In genomic region chr12:91418791-91419190, GRCm38 (mm10) we compare ENCODE assay signal across 8 mouse cellular contexts. TPM values are rescaled to one million over a fixed set of nuclear protein-coding genes. Genes with fewer than 3 reads are reported as not detected.
A peak's percentile ranks its signal among the peaks of the same experiment; 100 is the strongest.
DNase-seq lines count a peak whose midpoint lies in the region; ATAC-seq and TF ChIP-seq lines count a peak whose summit lies in the region.
"Had no signal": no experiment of that assay in that cellular context is flagged by ENCODE, and none has a peak within 500 bp of the region (broad histone marks: within the 10 kb centered on the region; RNA-seq: fewer than 3 reads in every experiment).

No protein-coding gene starts in this region.

- no peak overlapping the region for H3K4me3 ChIP-seq in lung, postnatal 0 days (ENCODE audit: low read depth, low read length)
- H3K4me3 ChIP-seq: stomach, embryonic 15.5 days had no signal

- H3K9ac ChIP-seq in lung, postnatal 0 days (replicated peaks; ENCODE audit: low read depth), result no peak overlapping the region
- H3K9ac ChIP-seq: stomach, embryonic 15.5 days had no signal

- no peak for TF ChIP-seq EP300 in lung, postnatal 0 days (IDR thresholded peaks at IDR 0.05)

- no peaks in the 10 kb centered on the region for H3K27me3 ChIP-seq in lung, postnatal 0 days (replicated peaks; ENCODE audit: insufficient read depth, low read length)
- H3K27me3 ChIP-seq: stomach, embryonic 15.5 days had no signal

- H3K27ac ChIP-seq in lung, postnatal 0 days (ENCODE audit: low read length), result no peak overlapping the region
- H3K27ac ChIP-seq: stomach, embryonic 15.5 days had no signal

- WGBS in lung, postnatal 0 days, result 45% methylated on average over 7 of the region's 7 CpGs

- no peak overlapping the region for H3K4me2 ChIP-seq in lung, postnatal 0 days (replicated peaks; ENCODE audit: low read depth, low read length)
- H3K4me2 ChIP-seq: stomach, embryonic 15.5 days had no signal

- peak; percentile 76 for TF ChIP-seq CTCF in lung, postnatal 0 days (IDR thresholded peaks at IDR 0.05)

- H3K36me3 ChIP-seq in lung, postnatal 0 days (ENCODE audit: insufficient read depth, low read length), result no peaks in the 10 kb centered on the region
- H3K36me3 ChIP-seq: stomach, embryonic 15.5 days had no signal

- peak; percentile 57 for DNase-seq in ovary, postnatal 36 days (ENCODE audit: low spot score)
- no peak for DNase-seq in ovary, adult 18-20 months (ENCODE audit: low spot score)
- DNase-seq in adrenal gland, postnatal 14 days, result peak; percentile 81
- peak; percentile 64 to 77 for DNase-seq in kidney, postnatal 25 days
- peak; percentile 37 for DNase-seq in lung, postnatal 0 days (ENCODE audit: low spot score)
- peak; percentile 24 to 35 for DNase-seq in spleen, postnatal 36 days (ENCODE audit: low spot score in 2 of 2)

- no peaks in the 10 kb centered on the region for H3K9me3 ChIP-seq in lung, postnatal 0 days (ENCODE audit: low read length)
- H3K9me3 ChIP-seq: stomach, embryonic 15.5 days had no signal

- H3K4me1 ChIP-seq in lung, postnatal 0 days (ENCODE audit: insufficient read depth, low read depth, low read length), result no peaks in the 10 kb centered on the region
- H3K4me1 ChIP-seq: stomach, embryonic 15.5 days had no signal

- peak; percentile 85 for ATAC-seq in erythroblast, adult 5-6 weeks (replicated peaks; ENCODE audit: low FRiP score, poor library complexity, severe bottlenecking)
- ATAC-seq in lung, postnatal 0 days, result no peak

RNA-seq across cellular contexts. Expression of gene Tshr, which starts 34.4 kb away (rescaled TPM):
- 1.7 and 2.3 TPM in 2 replicates for total RNA-seq in adrenal gland, postnatal 14 days (2021)
- 0.96 and 3.3 TPM in 2 replicates for total RNA-seq in erythroblast, adult 5-6 weeks (2015; ENCODE audit: low replicate concordance)
- total RNA-seq in erythroblast, adult 5-6 weeks (2017; ENCODE audit: low replicate concordance), result 0.14 and 2.2 TPM in 2 replicates
- polyA plus RNA-seq in lung, postnatal 0 days (2015; fragmentation: Nextera tagmentation; extraction: Ambion mirVana), result 0.12 and 0.17 TPM in 2 replicates

RNA-seq across cellular contexts. Expression of gene Cep128, which starts 34.6 kb away (rescaled TPM):
- 6.6 and 8.7 TPM in 2 replicates for total RNA-seq in adrenal gland, postnatal 14 days (2021)
- total RNA-seq in erythroblast, adult 5-6 weeks (2015; ENCODE audit: low replicate concordance), result 88.4 and 93.6 TPM in 2 replicates
- total RNA-seq in erythroblast, adult 5-6 weeks (2017; ENCODE audit: low replicate concordance), result 154 and 207 TPM in 2 replicates
- 2.4 TPM in 2 replicates for polyA plus RNA-seq in lung, postnatal 0 days (2015; fragmentation: Nextera tagmentation; extraction: Ambion mirVana)
